Mouse (Mus musculus) central nervous system, embryonic 14 days (tissue): ENCODE results near the gene Mynn. TPM values are rescaled to one million over a fixed set of nuclear protein-coding genes. Genes with fewer than 3 reads are reported as not detected.

Source experiments
- polyA plus RNA-seq: library from polyadenylated mRNA; depleted of rRNA; stranded (reverse); fragments of >200 nt; gene quantifications from 2 replicates; pipeline ENCODE4 v1.2.3, GENCODE M21; 2012; rRNA removed

The Mynn gene
- 22.0 and 25.5 TPM in 2 replicates for polyA plus RNA-seq

GRCm38 (mm10) chr3:30602065-30602739, at the start of gene Mynn:
TSS of gene Mynn (plus strand) at chr3:30602065.

GRCm38 (mm10) chr3:30599711-30600545, 1.9 kb upstream of the Mynn start, which contains the start of gene Actrt3:
TSS of gene Actrt3 (minus strand) at chr3:30599939.

GRCm38 (mm10) chr3:30644207-30644606, 42.3 kb downstream of the Mynn start, which contains the start of gene Lrriq4:
TSS of gene Lrriq4 (plus strand) at chr3:30644507.

GRCm38 (mm10) chr3:30647440-30648090, 45.7 kb downstream of the Mynn start, which contains the start of gene Lrrc34:
TSS of gene Lrrc34 (minus strand) at chr3:30647869.

Other genes with a start within 250 kb of the Mynn start
- 4.8 and 9.6 TPM in 2 replicates for gene Mecom, start 54.1 kb upstream of the Mynn start, polyA plus RNA-seq
- gene Actrt3, start 2.1 kb upstream of the Mynn start, polyA plus RNA-seq = 0.13 and 0.15 TPM in 2 replicates
- not detected in 2 replicates for gene Lrriq4, start 42.4 kb downstream of the Mynn start, polyA plus RNA-seq
- 0.53 and 0.58 TPM in 2 replicates for gene Lrrc34, start 45.8 kb downstream of the Mynn start, polyA plus RNA-seq
- gene Lrrc31, start 97.8 kb downstream of the Mynn start, polyA plus RNA-seq = 0.10 TPM in 1 of 2 replicates, not detected in the other
- gene Samd7, start 144.2 kb downstream of the Mynn start, polyA plus RNA-seq = 0.05 and 0.06 TPM in 2 replicates
- gene Sec62, start 190.8 kb downstream of the Mynn start, polyA plus RNA-seq = 51.7 and 52.8 TPM in 2 replicates